Mouse (Mus musculus): ENCODE measurements around the gene Pik3c2g.

Pik3c2g gene

DNA sequence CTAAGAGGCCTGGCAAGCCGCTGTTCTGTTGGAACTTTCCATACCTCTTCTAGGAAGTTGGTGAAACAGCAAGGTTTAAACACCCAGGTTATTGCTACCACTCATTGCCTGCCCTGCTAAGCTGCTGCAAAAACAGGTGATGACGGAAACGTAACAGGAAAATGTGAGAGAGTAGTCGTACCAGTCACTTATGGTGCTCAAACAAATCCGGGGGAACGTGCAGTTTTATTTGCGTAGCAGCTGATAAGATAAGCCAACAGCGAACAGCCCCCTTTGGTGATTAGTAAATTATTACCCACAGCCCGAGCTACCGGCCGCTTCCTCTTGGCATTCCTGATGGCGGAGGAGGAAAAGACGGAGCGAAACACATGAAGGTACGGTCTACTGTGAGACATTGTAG, at the start of gene Pik3c2g:
TSS of gene Pik3c2g (plus strand) at position 330 of the 400 bp plus-strand sequence.
- no peak for DNase-seq (ENCODE audit: extremely low spot score, low read depth, low spot score)

GRCm38 (mm10) chr6:139538469-139538868, 48.6 kb upstream of the Pik3c2g start:
- DNase-seq (ENCODE audit: extremely low spot score, low read depth, low spot score) = no peak

- no peak for DNase-seq (ENCODE audit: extremely low spot score, low read depth, low spot score)
Observed at GRCm38 (mm10) chr6:139555537-139556179, 31.4 kb upstream of the Pik3c2g start.

- DNase-seq (ENCODE audit: extremely low spot score, low read depth, low spot score) = peak; percentile 77
Observed at GRCm38 (mm10) chr6:139569211-139569610, 17.8 kb upstream of the Pik3c2g start.

DNA sequence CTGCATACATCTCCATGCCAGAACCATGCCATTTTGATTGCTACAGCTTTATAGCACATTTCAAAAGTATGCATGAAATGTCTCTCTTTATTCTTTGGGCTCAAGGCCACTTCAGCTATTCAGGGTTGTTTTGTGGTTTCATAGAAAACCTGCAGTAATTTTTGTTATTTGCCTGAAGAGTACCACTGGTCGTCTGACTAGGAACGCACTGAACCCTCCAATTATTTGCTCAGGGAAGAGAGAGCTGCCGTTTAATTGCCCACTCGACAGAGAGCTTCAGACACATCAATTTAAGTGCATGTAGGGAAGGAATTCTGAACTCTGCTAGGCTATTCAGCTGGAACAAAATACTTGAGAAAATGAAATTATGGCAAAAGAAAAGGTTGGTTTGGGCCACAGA, 11.2 kb upstream of the Pik3c2g start:
- no peak for DNase-seq (ENCODE audit: extremely low spot score, low read depth, low spot score)

DNA sequence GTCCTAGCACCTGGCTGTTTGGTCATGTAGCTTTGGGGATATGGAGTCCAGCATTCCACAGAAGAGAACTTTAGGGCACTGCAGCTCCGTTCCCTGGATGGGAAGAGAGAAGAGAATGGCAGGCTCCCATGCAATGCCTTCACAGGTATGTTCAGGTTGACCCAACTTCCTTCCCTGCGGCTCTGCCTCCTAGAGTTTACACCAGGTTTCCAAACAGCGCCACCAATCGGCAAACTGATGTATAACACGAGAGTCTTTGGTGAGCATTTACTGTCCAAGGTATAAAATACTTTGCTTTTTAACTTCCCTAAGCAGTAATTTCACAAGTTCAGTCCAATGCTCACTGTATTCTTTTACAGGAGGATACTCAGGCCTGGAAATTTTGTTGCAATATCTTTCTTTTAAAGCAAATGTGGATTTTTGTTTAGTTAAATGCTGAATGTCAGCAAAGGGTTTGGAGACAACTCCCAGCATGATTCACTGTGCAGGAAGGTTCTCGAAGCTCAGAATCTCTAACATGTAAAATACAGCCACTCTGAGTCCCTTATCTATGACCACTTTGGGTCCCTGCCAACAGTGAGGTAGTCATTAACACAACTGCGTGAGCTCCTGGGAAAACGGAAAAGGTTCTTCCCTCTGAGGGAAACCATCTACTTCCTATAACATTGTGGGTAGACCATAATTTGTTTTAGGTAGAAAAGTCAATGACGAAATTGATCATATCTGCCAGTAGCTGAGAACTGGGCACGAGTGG, 10.6 kb upstream of the Pik3c2g start:
- no peak for DNase-seq (ENCODE audit: extremely low spot score, low read depth, low spot score)

- DNase-seq (ENCODE audit: extremely low spot score, low read depth, low spot score) = no peak
Observed at GRCm38 (mm10) chr6:139577026-139577861, 9.8 kb upstream of the Pik3c2g start.

GRCm38 (mm10) chr6:139587478-139587877, 457 bp downstream of the Pik3c2g start:
- no peak for DNase-seq (ENCODE audit: extremely low spot score, low read depth, low spot score)

DNA sequence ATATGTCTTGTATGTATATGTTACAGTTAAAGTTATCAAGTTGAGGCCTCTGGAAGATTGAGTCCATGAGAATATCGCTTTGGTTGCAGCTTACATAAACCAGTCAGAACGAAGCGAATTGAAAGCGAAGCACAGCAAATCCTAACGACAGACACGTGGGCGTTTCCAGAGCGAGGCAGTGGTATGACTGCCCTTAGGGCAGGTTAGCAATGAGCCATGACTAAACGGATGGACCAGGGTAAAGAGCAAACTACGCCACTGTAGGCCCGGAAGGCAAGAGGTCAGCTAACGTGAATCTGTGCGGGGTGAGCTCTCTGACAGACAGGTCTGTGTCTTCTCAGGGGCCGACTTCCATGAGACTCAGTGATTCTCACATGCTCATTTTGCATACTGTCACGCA, 1.4 kb downstream of the Pik3c2g start:
- DNase-seq (ENCODE audit: extremely low spot score, low read depth, low spot score) = no peak

- peak; percentile 85 for DNase-seq (ENCODE audit: extremely low spot score, low read depth, low spot score)
Observed at GRCm38 (mm10) chr6:139589291-139589690, 2.3 kb downstream of the Pik3c2g start.

- DNase-seq (ENCODE audit: extremely low spot score, low read depth, low spot score) = no peak
Observed at GRCm38 (mm10) chr6:139589854-139590253, 2.8 kb downstream of the Pik3c2g start.

- no peak for DNase-seq (ENCODE audit: extremely low spot score, low read depth, low spot score)
Observed at GRCm38 (mm10) chr6:139592081-139592480, 5.1 kb downstream of the Pik3c2g start.

DNA sequence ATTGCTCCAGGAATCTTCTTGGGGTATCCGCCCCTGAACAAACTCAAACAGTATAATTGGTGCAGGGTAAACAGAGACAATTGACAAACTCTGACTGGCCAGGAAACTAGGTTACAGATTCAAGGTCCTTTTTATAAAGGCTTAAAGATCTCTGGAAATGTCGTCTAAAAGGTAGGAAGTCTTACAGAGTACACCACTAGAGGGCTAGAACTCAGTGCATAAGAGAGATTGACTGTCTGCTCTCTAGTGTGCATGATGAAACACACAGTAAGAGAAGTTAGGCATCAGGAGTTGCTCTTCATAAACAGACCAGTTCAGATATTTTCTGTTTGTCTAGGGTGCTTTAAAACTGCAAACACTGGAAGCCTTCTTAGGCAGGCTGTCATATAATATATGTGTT, 9.4 kb downstream of the Pik3c2g start:
- DNase-seq (ENCODE audit: extremely low spot score, low read depth, low spot score) = no peak

DNA sequence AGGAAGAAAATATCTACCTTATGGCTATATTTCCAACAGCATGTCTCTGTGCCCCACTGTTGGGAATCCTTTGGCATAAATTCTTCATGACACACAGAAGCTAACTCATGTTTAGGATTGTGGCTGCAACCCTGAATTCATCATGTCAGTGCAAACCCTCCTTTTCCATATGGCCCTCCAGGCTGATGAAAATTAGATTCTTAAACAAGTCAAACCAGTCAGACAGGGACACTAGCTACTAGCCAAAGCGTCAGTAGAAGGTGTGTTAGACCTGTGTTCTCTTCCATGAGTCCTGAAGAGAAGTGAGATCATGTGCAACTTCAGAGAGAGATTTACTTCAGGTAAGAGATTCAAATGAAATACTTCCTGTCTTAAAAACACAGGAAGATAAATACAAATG, 12.2 kb downstream of the Pik3c2g start:
- DNase-seq (ENCODE audit: extremely low spot score, low read depth, low spot score) = no peak

DNA sequence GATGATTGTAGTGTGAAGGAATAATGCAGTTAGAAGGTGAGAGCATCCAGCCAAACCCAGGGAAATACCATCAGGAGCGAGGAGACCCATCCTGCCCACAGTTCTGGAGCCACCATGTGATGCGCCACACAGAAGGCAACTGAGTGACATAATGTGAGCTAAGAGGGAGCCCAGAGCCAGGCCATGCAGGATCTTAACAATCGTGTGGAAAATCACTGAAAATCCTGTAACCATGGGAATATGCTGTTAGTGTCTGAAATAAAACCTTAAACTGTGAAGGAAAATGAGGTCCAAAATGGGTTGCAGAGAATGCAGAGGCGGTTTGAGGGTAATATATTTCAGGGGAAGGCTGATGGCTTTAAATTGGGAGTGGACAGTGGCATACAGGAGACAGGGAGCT, 31.8 kb downstream of the Pik3c2g start:
- DNase-seq (ENCODE audit: extremely low spot score, low read depth, low spot score) = no peak

GRCm38 (mm10) chr6:139624756-139625155, 37.7 kb downstream of the Pik3c2g start:
- DNase-seq (ENCODE audit: extremely low spot score, low read depth, low spot score) = no peak

GRCm38 (mm10) chr6:139634561-139634960, 47.5 kb downstream of the Pik3c2g start:
- no peak for DNase-seq (ENCODE audit: extremely low spot score, low read depth, low spot score)

- peak; percentile 14 for DNase-seq (ENCODE audit: extremely low spot score, low read depth, low spot score)
Observed at GRCm38 (mm10) chr6:139655399-139655798, 68.4 kb downstream of the Pik3c2g start.

DNA sequence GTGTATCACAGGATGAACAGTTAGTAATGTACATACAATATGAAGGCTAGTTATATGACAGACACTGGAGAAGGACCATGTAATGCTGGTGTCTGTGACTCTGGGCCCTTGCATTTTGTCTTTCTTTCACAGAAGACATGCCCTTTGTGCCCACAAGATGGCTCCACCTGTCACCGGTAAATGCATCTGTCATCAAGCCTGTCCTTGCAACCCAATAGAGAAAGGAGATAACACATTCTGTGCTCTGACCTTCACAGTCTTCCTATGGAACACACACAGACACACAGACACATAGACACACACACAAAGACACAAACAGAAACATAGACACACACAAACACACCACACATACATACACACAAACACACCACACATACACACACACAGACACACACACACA, 75.4 kb downstream of the Pik3c2g start:
- no peak for DNase-seq (ENCODE audit: extremely low spot score, low read depth, low spot score)

DNA sequence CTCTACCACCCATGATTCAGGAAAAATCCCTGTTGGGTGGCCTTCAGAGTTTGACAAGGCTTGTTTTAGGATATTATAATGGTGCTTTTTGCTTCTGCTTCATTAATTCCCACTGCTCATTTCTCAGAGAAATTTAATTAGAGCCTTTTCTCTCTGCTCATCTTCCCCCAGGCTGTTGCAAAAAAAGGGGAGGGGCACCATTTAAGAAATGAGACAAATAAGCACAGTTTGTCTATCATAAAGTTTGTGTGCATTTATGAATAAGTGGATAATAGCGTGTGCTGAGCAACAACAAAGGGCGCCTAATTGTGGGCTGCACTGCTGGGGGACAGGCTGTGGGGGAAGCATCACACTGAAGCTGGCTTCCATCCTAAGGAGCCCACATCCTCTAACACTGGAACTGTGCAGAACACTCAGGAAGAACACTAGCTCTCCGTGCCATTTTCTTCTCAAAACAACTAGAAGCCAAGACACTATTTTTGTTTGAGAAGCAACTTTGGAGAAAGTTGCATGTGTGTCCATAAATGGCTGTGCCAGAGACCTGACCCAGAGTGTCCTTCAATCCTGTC, 131.5 kb downstream of the Pik3c2g start:
- DNase-seq (ENCODE audit: extremely low spot score, low read depth, low spot score) = no peak

DNA sequence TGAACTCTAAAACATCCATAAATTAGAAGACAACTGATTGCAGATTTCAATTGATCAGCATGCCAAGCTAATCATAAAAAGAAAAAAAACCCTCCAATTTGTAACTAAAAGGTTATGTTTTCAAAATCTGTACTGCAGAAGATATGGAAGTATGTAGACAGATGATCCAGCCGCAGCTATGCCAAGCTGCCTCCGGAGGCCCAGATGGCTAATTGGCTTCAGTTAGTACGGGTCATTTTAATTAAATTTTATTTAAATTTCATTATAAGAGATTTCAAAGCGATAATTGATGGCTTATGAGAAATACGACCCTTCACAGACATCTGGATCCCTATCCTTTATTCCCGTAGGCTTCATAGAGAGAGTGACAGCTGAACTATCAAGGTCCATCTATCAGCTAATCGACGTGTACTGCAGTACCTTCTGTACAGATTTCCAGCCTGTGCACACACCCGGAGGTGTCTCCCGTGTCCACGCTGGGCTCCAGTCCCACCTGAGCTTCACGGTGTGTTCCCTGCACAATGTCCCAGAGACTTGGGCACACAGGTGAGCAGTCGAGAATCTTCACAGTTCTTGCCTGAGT, 132.7 kb downstream of the Pik3c2g start:
- no peak for DNase-seq (ENCODE audit: extremely low spot score, low read depth, low spot score)
